Mouse (Mus musculus) cerebellum, adult 9-10 months (tissue): ENCODE results near the gene Gbp9.
"Not testable (repeated sequence)": the region's sequence is repeated elsewhere in the genome, so short reads cannot be mapped to it uniquely, and the experiment has no call there.

Experiments used
- DNase-seq: peaks from one replicate; pipeline ENCODE4 v3.0.0; 2022

Gbp9 gene

GRCm38 (mm10) chr5:105053471-105054169, 85.7 kb downstream of the Gbp9 start:
- not testable (repeated sequence) for DNase-seq

DNA sequence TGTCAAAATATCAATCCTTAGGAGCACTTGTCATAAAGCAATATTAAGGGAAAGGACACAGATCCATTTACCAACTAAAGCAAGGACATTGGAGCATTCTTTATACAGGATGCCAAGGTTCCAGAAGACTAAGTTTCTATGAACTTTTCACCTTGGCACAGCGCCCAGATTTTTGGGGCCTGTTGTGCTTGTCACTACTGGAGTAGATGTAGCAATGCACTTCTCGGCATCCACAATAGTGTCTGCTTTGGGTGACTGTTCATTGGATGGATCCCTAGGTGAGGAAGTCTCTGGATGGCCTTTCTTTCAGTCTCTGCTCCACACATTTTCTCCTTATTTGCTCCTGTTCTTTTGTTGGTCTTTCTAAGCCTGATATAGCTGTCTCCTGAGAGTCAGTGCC, 107.0 kb downstream of the Gbp9 start:
- no peak for DNase-seq
